Mouse (Mus musculus) thymus, postnatal 0 days (tissue): ENCODE measurements around the gene Cd28. TPM values are rescaled to one million over a fixed set of nuclear protein-coding genes. Genes with fewer than 3 reads are reported as not detected.

ENCODE experiments used
- DNase-seq: peaks from one replicate; pipeline ENCODE4 v3.0.0-alpha.2; 2015; ENCODE audit warnings: low spot score
- polyA plus RNA-seq: library from polyadenylated mRNA; unstranded; fragments of >200 nt; fragmentation: Nextera tagmentation; extraction: Ambion mirVana; gene quantifications from 2 replicates; pipeline ENCODE4 v1.2.1, GENCODE M21; 2015

Cd28 gene
- polyA plus RNA-seq = 94.5 and 103 TPM in 2 replicates

- no peak for DNase-seq
Measured at GRCm38 (mm10) chr1:60716567-60716966, at the start of gene Cd28. TSS of gene Cd28 (plus strand) at chr1:60716800.

DNA sequence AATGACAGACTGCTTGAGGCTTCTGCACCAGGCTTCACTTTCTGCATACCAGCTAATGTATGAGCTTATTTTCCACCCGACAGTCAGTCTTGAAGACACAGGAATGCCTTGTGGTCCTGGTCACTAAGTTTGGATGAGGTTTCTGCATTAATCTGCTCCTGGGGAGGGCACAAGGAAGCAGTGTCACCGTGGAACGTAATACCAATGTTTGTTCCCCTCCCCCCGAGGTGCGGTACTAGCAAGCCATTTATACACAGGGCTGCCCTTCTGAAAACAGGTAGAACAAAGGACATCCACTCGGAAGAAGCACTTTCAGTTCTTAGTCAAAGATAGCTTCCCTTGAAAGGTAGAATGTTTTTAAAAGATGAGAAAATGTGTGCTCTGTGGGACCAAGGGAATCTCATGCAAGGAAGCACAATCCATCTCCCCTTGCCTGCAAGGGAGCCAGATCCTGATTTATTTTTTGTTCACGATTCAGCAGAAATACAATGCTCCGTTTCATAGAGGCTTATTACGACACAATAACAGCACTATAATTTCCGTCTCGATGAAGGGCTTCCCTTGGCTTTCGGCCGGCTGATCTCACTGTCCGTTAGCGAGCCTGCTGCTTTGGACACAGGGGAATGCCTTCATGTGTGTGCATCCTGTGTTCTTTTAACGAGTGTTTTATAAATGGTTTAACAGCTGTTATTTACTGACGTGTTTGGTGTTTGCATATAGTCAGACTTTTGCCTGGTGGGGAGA, 48.6 kb upstream of the Cd28 start:
- no peak for DNase-seq

- no peak for DNase-seq
Measured at GRCm38 (mm10) chr1:60669048-60669447, 47.6 kb upstream of the Cd28 start.

DNA sequence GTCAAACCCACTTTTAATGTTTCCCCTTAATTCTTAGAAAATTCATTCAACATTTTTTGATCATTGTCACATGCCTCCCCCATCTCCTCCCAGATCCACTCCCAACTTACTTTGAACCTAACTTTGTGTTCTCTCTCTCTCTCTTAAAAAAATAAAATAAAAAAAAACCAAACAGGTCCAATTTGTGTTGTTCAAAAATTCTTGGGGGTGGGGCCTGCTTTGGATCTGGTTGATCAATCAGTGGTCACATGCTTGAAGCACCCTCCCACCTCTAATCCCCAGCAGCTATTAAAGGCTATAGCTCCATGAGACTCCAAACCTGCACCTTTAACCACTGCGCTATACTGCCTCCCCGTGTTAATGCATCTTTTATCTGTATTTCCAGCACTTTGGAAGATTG, 46.9 kb upstream of the Cd28 start:
- DNase-seq = no peak

- no peak for DNase-seq
Measured at GRCm38 (mm10) chr1:60670172-60670571, 46.4 kb upstream of the Cd28 start.

- no peak for DNase-seq
Measured at GRCm38 (mm10) chr1:60683766-60684165, 32.8 kb upstream of the Cd28 start.

- DNase-seq = no peak
Measured at GRCm38 (mm10) chr1:60696115-60696895, 20.3 kb upstream of the Cd28 start.

DNA sequence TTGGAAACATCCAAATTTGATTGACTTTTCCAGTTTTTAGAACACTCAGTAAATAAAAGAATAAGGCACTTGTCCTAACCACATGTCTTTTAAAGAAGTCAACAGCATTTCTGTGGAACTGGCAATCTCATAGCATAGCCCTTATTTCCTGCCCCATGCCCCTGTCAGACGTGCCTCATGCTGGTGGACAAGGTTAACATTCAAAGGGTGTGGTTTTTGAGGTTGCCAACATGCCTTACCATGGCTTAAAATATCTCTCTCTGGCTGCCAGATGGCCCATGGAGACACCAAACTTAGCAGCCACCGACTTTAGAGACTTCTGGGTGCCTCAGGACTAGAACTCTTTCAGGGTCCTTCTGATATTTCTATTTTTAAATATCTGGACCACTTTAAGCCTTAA, 14.0 kb upstream of the Cd28 start:
- peak; percentile 70 for DNase-seq

DNA sequence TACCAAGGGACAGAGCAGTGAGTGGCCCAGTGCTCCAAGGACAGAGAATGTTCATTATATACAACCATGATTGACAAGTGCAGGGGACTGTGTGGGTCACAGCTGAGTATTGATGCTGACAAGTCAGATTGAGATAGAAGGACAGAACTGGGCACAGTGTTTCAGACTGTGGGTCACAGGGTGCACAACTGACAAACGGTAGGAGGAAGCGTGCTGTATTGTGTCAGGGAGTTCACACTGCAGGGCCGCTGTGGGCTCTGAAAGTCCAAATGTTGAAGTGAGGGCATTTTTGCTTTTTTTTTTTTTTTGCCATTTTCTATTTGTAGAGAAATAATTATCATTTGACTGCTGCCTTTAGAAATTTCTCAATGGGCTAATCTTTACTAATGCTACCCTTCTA, 3.4 kb upstream of the Cd28 start:
- no peak for DNase-seq

DNA sequence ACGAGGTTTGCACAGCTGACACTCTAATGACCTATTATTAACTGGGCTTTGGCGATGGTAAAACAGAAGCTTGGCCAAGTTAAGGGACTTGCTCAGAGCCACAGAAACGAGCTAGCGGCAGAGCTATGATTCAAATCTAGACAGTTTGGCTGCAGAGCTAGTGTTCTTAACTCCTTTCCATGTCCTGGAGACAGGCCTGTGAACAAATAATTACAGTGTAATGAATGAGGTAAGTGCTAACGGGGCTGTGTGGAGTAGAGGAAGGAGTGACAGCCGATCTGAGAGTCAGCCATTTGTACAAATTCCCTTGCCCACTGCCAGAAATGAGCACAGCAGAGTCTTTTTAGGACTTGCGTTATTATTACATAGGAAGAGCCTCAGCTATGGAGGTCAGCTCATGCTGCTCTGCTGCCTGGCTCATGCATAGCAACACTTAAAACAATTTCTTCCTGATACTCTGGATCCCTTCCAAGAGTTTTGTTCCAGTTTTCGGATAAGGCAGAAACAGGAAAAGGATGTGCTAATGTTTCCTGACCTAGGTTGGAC, 876 bp upstream of the Cd28 start:
- DNase-seq = no peak

DNA sequence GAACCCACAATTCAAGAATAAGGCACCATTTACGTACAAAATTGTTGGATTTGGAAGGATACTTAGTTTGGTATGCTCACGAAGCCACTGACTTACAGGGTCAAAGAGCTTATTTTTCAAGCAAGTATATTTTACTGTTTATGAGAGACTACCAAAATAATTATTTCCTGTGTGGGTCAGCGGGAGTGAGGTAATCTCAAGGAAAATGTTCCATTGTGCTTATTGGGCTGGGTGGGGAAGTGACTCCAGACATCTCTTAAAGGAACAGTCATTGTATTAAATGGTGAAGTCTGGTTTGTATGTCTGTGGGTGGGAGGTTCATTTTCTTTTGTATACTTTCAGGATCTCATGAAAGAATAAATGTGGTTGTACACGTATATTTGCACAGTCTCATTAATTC, 2.0 kb downstream of the Cd28 start:
- DNase-seq = no peak

- no peak for DNase-seq
Measured at GRCm38 (mm10) chr1:60723555-60723954, 7.0 kb downstream of the Cd28 start.

DNA sequence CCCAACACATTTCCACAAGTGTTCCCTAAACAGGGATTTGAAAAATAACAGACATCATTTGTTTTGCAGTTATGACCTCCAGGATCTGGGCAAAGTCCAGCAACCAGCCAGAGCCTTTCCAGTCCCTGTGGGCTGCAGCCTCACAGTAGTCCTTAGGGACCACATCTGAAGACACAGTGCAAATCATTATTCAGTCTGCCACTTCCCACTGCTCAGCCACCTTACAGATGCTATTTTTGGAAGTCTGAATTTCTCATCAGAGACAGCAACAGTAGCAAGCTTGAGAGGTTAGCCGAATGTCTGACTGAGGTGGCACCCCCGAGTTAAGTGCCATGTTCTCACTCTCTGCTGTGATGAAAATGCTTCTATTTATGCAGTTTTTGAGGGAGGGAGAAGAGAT, 15.3 kb downstream of the Cd28 start:
- no peak for DNase-seq

- DNase-seq = no peak
Measured at GRCm38 (mm10) chr1:60735072-60735907, 18.7 kb downstream of the Cd28 start.

GRCm38 (mm10) chr1:60735908-60736280, 19.3 kb downstream of the Cd28 start:
- DNase-seq = no peak

DNA sequence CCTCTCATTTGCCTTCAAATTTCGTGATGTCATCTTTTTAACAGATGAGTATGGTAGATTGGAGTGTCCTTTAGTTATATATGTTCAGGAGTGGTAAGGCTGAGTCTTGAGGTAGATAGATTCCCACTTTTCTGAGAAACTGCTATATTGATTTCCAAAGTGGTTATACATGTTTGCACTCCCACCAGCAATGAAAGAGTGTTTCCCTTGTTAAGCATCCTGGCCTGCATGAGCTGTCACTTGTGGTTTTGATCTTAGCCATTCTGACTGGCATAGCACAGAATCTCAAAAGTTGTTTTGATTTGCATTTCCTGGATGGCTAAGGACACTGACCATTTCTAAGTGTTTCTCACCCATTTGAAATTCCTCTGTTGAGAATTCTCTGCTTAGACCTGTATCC, 27.7 kb downstream of the Cd28 start:
- no peak for DNase-seq

DNA sequence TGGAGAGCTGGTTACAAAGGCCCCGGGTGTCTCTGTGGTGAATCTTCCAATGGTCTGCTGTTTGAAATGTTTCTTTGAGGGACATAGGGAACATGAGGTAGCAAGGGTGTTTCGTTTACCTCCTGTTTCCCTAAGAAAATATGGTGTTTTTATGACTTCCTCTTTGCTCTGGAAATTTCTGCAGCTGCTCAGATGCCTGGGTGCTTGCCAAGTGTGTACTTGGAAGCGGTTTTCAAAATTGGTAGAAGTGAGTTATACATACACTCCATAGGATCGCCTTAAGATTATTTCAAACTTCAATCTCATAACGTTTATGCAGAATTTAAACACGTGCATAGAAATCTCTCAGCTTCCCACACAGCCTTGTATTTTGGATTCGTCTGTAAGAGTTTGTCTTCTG, 29.1 kb downstream of the Cd28 start:
- peak; percentile 36 for DNase-seq

DNA sequence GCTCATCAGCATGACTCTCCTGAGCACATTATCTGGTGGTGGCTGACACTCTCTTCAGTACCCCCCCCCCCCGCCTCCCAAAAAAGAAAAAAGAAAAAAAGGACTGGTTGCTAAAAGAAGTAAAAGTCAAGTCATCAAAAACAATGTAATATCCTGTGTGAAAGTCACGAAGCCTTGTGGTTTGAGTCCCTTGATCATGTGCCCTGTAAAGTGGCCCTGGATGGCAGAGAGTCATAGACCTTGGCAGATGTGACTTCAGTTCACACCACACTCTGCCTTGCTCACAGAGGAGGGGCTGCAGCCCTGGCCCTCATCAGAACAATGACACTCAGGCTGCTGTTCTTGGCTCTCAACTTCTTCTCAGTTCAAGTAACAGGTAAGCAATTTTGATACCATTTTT, 29.6 kb downstream of the Cd28 start:
- peak; percentile 90 for DNase-seq

DNA sequence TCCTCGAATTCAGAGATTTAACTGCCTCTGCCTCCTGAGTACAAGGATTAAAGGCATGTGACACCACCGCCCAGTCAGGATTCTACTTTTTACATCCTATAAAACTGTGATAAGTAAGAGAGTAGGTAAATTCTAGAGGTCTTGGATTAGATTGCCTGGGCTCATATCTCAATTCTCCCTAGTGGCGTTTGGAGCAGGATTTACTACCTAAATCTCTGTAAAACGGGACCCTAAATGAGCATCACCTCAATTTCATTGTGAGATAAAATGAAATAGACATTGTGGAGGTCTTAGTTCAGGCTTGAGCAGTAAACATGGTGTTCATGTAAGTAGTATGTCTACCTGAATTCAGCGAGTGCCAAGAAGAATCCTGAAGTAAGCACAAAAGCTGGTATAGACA, 30.3 kb downstream of the Cd28 start:
- DNase-seq = peak; percentile 30

- no peak for DNase-seq
Measured at GRCm38 (mm10) chr1:60748286-60748685, 31.7 kb downstream of the Cd28 start.

GRCm38 (mm10) chr1:60748936-60749335, 32.3 kb downstream of the Cd28 start:
- peak; percentile 27 for DNase-seq
